Mouse (Mus musculus): ENCODE measurements around the gene Tmem235. TPM values are rescaled to one million over a fixed set of nuclear protein-coding genes. Genes with fewer than 3 reads are reported as not detected.

Gene Tmem235
- polyA plus RNA-seq, 1 experiment from 2014 or later = not detected

DNA sequence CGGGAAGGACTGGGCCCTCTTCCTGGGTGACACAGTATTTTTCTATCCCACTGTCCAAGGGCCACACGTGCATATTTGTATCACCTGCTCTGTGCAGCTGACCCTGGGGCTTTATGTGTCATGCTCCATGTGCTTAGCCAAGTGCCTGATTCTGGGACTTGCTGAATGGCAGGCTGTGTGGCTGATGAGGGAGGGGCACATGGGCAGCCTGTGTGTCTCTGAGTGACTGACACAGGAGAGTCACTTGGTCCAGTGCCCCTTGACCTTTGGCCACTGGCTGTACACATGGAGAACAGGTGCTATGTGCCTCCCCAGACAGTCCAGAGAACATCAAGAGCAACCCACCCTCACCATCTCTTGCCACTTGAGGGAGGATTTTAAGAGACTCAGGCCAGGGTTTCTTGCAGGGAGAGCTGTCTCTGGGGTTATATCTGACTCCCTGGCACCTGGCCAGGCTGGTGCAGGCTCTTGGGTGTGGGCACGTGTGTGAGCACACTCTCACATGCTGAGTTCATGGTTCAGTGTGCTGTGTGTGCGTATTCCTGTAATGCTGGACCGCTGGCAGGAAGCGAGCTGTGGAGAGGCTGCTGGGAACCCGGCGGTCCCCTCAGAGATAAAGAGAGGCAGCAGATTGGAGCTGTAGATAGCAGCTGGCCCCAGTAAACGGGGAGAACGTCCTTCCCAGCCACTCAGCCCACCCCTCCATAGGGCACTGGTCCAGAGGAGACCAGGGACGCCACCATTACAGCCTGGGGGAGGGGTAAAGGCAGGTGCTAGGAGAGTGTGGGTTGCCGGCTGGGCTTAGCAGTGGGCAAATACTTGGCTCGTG, 17.6 kb downstream of the Tmem235 start:
- WGBS = 44% methylated on average over 13 of the region's 13 CpGs
- DNase-seq (ENCODE audit: extremely low spot score, low spot score) = no peak
- H3K36me3 ChIP-seq (replicated peaks) = no peaks in the 10 kb centered on the region
- peaks cover 79% of the 10 kb centered on the region for H3K27me3 ChIP-seq (ENCODE audit: poor library complexity, severe bottlenecking)
- peak overlapping the region; percentile 29 for H3K4me3 ChIP-seq
- H3K9me3 ChIP-seq = no peaks in the 10 kb centered on the region
- H3K4me1 ChIP-seq = peaks cover 65% of the 10 kb centered on the region
- peak overlapping the region; percentile 74 for H3K27ac ChIP-seq

DNA sequence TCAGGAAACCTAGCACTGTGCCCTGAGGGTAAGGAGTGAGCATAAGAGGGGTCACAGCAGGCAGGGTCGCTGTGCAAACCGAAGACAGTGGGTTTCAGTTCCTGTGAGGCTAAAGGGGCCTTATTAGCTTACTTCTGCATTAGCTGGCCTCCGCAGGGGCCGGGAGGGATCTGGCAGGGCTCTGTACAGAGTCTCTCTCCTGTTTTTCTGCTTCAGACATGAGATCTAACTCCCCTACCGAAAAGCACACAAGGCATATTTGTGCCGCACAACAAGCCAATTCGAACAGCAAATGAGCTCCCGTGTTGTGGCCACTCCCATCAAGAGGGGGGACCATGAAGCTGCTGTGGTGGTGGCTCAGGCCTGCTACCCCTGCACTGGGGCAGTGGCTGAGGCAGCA, 18.3 kb downstream of the Tmem235 start:
- peaks cover 87% of the 10 kb centered on the region for H3K27me3 ChIP-seq (ENCODE audit: poor library complexity, severe bottlenecking)
- no peaks in the 10 kb centered on the region for H3K36me3 ChIP-seq (replicated peaks)
- no peaks in the 10 kb centered on the region for H3K9me3 ChIP-seq
- 19% methylated on average over 8 of the region's 8 CpGs for WGBS
- H3K27ac ChIP-seq = peak overlapping the region; percentile 74
- DNase-seq (ENCODE audit: extremely low spot score, low spot score) = no peak
- H3K4me1 ChIP-seq = peaks cover 59% of the 10 kb centered on the region
- H3K4me3 ChIP-seq = peak overlapping the region; percentile 29

DNA sequence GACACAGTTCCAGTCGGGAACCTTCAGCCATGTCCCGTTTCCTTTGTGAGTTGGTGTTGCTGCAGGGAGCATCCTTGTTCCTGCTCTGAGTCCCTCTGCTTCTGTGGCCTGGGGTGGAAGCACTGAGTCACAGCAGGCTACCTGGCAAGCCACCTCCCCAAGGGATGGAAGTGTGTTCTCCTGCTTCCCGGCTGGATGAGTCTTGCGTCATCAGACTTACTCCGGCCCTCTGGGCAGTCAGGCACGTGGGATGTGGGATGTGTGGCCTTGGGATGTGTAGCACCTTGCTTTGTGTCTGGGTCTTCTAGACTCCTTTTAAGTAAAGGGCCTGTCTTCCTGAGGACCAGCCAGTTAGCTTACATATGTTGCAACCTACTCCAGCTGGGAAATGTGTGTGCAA, 19.1 kb downstream of the Tmem235 start:
- no peak for DNase-seq (ENCODE audit: extremely low spot score, low spot score)
- peaks cover 53% of the 10 kb centered on the region for H3K4me1 ChIP-seq

GRCm38 (mm10) chr11:117880336-117880976, 19.9 kb downstream of the Tmem235 start:
- Histone ChIP-seq H3K9me3 (no peaks in the 10 kb centered on the region), H3K4me3 (no peak overlapping the region), H3K4me1 (peaks cover 47% of the 10 kb centered on the region), H3K36me3 (replicated peaks) (no peaks in the 10 kb centered on the region), H3K27ac (no peak overlapping the region), H3K27me3 (ENCODE audit: poor library complexity, severe bottlenecking) (peaks cover 96% of the 10 kb centered on the region)
- 91% methylated on average over 9 of the region's 9 CpGs for whole genome bisulfite sequencing
- no peak for DNase-seq (ENCODE audit: extremely low spot score, low spot score)

More for the DNA sequence above, 19.1 kb downstream of the Tmem235 start:
- Histone ChIP-seq H3K27ac (0 out of 2 replicates have a peak overlapping the region, but pooled peaks have one; percentile 26), H3K36me3 (replicated peaks) (no peaks in the 10 kb centered on the region), H3K9me3 (no peaks in the 10 kb centered on the region), H3K27me3 (ENCODE audit: poor library complexity, severe bottlenecking) (peaks cover 89% of the 10 kb centered on the region), H3K4me3 (no peak overlapping the region)
- 64% methylated on average over 6 of the region's 6 CpGs for WGBS

DNA sequence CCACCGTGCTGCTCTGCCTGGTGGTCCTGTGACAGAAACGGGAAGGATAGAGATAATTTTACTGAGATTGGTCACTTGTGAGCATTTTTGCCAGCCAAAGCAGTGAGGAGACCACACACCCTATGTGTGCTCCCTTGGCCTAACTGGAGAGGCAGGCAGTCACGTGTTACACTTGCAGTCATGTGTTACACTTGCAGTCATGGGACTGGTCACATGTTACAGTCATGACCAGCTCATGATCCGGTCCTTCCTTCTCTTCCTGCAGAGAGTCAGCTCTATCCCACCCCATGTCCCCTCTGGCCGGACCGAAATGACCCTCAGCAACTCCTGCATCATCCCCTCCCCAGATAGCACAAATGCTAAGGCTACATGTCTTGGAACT, 20.4 kb downstream of the Tmem235 start:
- Histone ChIP-seq H3K27ac (0 out of 2 replicates have a peak overlapping the region, but pooled peaks have one; percentile 45), H3K4me1 (peaks cover 42% of the 10 kb centered on the region), H3K36me3 (replicated peaks) (no peaks in the 10 kb centered on the region), H3K4me3 (no peak overlapping the region), H3K27me3 (ENCODE audit: poor library complexity, severe bottlenecking) (peaks cover 96% of the 10 kb centered on the region), H3K9me3 (no peaks in the 10 kb centered on the region)
- WGBS = 87% methylated on average over 6 of the region's 6 CpGs
- DNase-seq (ENCODE audit: extremely low spot score, low spot score) = no peak

DNA sequence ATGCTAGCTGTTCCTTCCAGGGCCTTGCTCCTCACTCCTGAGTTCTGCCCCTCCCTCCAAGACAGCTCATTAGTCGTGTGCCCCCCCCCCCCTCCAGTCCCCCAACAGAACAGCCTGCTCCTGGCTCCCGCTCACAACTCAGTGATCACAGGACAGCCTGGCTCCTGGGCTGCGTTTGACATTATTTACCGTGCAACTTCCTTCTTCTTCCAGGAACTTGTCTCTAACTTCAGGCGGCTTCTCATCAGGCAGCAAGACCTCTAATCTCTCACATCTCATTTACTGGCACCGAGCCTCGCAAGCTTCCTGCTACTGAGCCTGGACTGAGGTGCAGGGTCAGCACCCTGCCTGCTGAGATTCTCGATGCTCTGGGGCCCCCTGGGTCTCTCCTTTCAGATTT, 21.2 kb downstream of the Tmem235 start:
- peak overlapping the region; percentile 45; the same call in 1 of the 2 replicates for H3K27ac ChIP-seq
- no peaks in the 10 kb centered on the region for H3K36me3 ChIP-seq (replicated peaks)
- no peak overlapping the region for H3K4me3 ChIP-seq
- H3K27me3 ChIP-seq (ENCODE audit: poor library complexity, severe bottlenecking) = peaks cover 100% of the 10 kb centered on the region
- DNase-seq (ENCODE audit: extremely low spot score, low spot score) = no peak
- 21% methylated on average over 7 of the region's 8 CpGs for WGBS
- H3K4me1 ChIP-seq = peaks cover 41% of the 10 kb centered on the region
- H3K9me3 ChIP-seq = no peaks in the 10 kb centered on the region

- Histone ChIP-seq H3K9me3 (no peaks in the 10 kb centered on the region), H3K4me3 (no peak overlapping the region), H3K27me3 (ENCODE audit: poor library complexity, severe bottlenecking) (peaks cover 100% of the 10 kb centered on the region), H3K36me3 (replicated peaks) (no peaks in the 10 kb centered on the region), H3K4me1 (peaks cover 41% of the 10 kb centered on the region), H3K27ac (peak overlapping the region; percentile 45; the same call in 1 of the 2 replicates)
- 83% methylated on average over 1 of the region's 1 CpGs for WGBS
- no peak for DNase-seq (ENCODE audit: extremely low spot score, low spot score)
These were observed 21.7 kb downstream of the Tmem235 start for GRCm38 (mm10) chr11:117882208-117882607.

DNA sequence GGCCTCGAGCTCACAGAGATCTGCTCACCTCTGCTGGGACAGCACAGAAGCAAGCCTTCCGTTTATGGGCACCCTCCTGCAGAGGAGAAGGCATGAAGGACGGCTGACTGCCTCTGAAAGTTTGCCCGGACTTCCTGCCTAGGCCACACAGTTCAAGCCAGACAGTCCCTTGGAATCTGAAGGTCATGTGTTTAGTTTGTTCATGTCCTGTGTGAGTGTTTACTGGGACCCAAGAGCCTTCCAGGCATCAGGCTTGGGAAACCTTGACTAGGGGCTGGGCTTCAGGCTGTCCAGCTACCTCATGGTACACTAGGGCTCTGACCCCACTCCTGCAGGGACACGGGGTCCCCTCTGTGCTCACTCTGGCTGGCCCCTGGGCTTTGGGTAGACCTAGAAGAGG, 25.4 kb downstream of the Tmem235 start:
- DNase-seq (ENCODE audit: extremely low spot score, low spot score) = no peak
- Histone ChIP-seq H3K9me3 (no peaks in the 10 kb centered on the region), H3K27ac (no peak overlapping the region), H3K4me1 (peaks cover 48% of the 10 kb centered on the region), H3K4me3 (no peak overlapping the region), H3K36me3 (replicated peaks) (no peaks in the 10 kb centered on the region), H3K27me3 (ENCODE audit: poor library complexity, severe bottlenecking) (peaks cover 100% of the 10 kb centered on the region)
- 65% methylated on average over 5 of the region's 5 CpGs for WGBS

DNA sequence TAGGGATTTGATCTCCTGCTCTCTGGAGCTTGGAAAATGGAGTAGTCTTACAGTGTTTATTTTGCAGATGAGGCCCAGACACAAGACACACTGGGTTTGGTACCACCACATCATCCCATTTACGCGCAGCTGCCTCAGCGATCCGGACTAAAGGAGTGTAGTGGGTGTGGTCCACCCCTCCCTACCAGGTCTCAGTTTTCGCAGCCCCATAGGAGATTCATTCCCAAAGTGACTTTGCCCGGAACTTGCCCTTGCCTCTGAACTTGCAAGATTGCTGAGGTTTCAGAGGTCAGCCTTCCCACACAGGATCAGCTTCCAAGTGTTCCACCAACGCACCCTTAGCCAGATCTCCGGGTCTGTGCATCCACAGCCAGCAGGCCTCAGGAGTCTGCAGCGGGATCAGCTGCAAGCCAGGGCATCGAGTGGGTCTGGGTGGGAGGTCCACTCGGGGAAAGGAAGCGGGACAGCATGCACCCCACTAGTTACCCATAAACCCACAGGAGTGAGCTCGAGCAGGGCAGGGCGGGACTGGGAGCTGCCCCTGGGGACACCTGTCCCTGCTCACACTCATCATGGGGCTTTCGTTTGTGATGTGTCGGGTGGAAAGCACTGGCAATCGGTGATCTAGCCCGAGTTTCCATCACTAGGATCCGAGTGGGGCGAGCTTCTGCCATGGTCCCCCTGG, 27.8 kb downstream of the Tmem235 start:
- DNase-seq (ENCODE audit: extremely low spot score, low spot score) = peak; percentile 24
- Histone ChIP-seq H3K9me3 (no peaks in the 10 kb centered on the region), H3K4me3 (peak overlapping the region; percentile 47), H3K27me3 (ENCODE audit: poor library complexity, severe bottlenecking) (peaks cover 100% of the 10 kb centered on the region), H3K27ac (peak overlapping the region; percentile 81), H3K4me1 (peaks cover 36% of the 10 kb centered on the region), H3K36me3 (replicated peaks) (no peaks in the 10 kb centered on the region)
- 8% methylated on average over 20 of the region's 20 CpGs for WGBS

DNA sequence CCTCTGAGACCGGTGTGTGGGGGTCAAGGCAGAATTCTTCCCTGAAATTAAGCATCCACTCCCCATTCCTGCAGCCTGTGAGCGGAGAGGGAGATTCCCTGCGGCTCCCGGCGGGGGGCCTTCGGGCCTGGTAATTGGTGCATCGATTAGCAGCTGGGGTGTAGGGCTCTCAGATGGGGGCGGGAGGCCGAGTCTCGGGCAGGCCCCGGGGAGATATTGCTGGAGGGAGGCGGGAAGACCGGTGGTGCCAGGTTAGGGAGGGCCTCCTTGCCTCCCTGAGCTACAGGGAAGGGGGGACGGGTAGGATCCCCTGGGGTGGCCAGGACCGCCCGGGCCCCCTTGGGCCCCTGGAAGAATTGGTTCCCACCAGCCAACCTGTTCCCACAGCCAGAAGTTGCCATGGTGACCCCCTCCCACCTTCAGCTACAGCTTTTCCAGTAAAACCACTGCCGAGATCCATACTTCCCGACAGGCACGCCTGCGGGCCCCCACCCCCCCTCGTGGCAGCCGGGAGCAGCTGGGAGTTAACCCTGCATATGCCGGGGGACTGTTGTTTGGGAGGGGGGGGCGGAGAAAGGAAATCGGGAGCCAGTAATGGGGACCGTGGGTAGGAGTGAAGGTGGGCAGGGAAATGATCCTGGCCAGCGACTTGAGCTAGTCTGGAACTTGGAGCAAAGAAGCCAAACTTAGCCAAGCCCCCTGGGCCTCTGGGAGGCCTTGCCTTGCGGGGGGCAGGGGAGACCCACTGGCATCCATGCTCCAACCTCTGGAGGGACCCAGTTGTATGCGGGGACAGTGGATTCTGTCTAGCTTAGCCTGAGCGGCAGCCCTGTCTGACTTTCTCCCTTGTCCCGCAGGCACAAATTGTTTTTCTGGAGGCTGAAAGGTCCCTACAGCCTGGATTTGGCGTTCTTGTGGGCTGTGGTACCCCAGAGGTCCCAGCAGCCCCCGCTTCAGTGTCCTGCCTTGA, 28.6 kb downstream of the Tmem235 start:
- H3K36me3 ChIP-seq (replicated peaks) = no peaks in the 10 kb centered on the region
- peaks cover 36% of the 10 kb centered on the region for H3K4me1 ChIP-seq
- 2% methylated on average over 33 of the region's 33 CpGs for WGBS
- peak overlapping the region; percentile 47 for H3K4me3 ChIP-seq
- H3K27ac ChIP-seq = peak overlapping the region; percentile 81
- H3K9me3 ChIP-seq = no peaks in the 10 kb centered on the region
- DNase-seq (ENCODE audit: extremely low spot score, low spot score) = peak; percentile 61
- H3K27me3 ChIP-seq (ENCODE audit: poor library complexity, severe bottlenecking) = peaks cover 100% of the 10 kb centered on the region

- Histone ChIP-seq H3K27ac (peak overlapping the region; percentile 81), H3K27me3 (ENCODE audit: poor library complexity, severe bottlenecking) (peaks cover 100% of the 10 kb centered on the region), H3K4me1 (peaks cover 36% of the 10 kb centered on the region), H3K4me3 (peak overlapping the region; percentile 47), H3K36me3 (replicated peaks) (no peaks in the 10 kb centered on the region), H3K9me3 (no peaks in the 10 kb centered on the region)
- 4% methylated on average over 11 of the region's 11 CpGs for WGBS
- DNase-seq (ENCODE audit: extremely low spot score, low spot score) = peak; percentile 69
These were observed 29.4 kb downstream of the Tmem235 start for GRCm38 (mm10) chr11:117889887-117890340.
